Mouse (Mus musculus): Measurements from ENCODE around the gene Tekt1. TPM values are rescaled to one million over a fixed set of nuclear protein-coding genes. Genes with fewer than 3 reads are reported as not detected.

The Tekt1 gene
- polyA plus RNA-seq, 1 experiment from 2014 or later = 4.5 TPM

DNA sequence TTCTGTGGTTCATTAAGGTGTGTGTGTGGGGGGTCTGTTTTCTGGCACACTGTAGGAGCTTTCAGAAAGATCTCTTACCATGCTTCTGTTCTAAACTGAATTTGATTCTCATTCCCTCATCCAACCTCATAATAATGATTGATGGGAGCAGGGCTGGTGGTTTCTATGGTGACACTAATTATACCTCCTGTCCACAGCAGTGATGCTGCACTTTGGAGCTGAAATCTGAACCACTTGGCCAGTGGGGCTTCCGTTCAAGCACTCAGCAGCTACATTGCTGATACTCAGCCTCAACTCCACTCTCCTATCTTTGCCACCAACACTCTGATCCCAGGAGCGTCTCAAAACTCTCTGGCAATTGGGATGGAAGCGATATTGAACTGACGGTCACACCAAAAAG is 17.1 kb upstream of the Tekt1 start:
- H3K27me3 ChIP-seq (replicated peaks) = no peaks in the 10 kb centered on the region
- no peak for ATAC-seq (ENCODE audit: low FRiP score, low read depth)
- no peak overlapping the region for H3K4me3 ChIP-seq
- H3K9me3 ChIP-seq = no peaks in the 10 kb centered on the region
- H3K36me3 ChIP-seq = no peaks in the 10 kb centered on the region
- no peak overlapping the region for H3K9ac ChIP-seq
- no peak overlapping the region for H3K27ac ChIP-seq
- whole genome bisulfite sequencing = 80% methylated on average over 4 of the region's 4 CpGs
- H3K4me1 ChIP-seq = peaks cover 8% of the 10 kb centered on the region; the same call in 1 of the 2 replicates
- no peak overlapping the region for H3K4me2 ChIP-seq (replicated peaks)

DNA sequence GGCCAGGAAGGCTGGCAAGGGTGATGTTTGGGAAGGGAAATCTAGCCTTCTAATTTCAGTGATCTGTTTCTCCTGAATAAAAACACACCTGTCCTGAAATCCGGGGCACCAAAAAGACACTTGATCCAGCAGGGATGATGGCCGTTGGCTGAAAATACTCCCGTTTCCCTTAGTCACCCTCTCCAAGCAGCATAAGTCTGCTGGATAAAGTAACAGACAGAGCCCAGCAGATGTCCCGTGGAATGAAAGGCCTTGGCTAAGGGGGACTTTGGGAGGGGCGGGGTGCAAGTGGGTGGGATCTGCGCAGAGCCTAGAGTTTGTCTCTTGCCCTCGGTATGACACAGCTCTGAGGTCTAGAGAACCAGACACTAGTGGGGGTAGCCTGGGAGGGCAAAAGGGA is 16.0 kb upstream of the Tekt1 start:
- 68% methylated on average over 7 of the region's 7 CpGs for WGBS
- Histone ChIP-seq H3K9ac (no peak overlapping the region), H3K4me3 (no peak overlapping the region), H3K4me2 (replicated peaks) (no peak overlapping the region), H3K36me3 (no peaks in the 10 kb centered on the region), H3K4me1 (peaks cover 8% of the 10 kb centered on the region; the same call in 1 of the 2 replicates), H3K27me3 (replicated peaks) (no peaks in the 10 kb centered on the region), H3K9me3 (no peaks in the 10 kb centered on the region), H3K27ac (no peak overlapping the region)
- no peak for ATAC-seq (ENCODE audit: low FRiP score, low read depth)

DNA sequence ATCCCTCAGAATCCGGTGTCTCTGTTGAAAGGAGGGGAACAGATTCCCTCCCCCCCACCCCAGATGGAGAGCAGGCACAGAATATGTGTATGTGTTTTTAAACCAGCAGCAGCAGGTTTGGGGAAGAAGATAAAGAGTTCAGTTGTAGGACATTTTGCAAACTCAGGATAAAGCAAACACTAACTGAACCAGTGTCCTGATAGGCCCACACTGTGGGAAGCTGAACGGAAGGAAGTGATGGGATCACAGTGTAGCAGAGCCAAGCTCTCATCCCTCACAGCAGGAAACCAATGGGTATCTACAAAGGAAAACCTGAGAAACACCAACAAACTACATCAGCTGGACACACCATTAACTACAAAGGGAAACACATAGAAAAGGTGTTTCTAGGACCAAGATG is 14.3 kb upstream of the Tekt1 start:
- Histone ChIP-seq H3K9me3 (no peaks in the 10 kb centered on the region), H3K27me3 (replicated peaks) (no peaks in the 10 kb centered on the region), H3K4me1 (peaks cover 8% of the 10 kb centered on the region; the same call in 1 of the 2 replicates), H3K4me3 (no peak overlapping the region), H3K9ac (no peak overlapping the region), H3K36me3 (no peaks in the 10 kb centered on the region), H3K27ac (no peak overlapping the region), H3K4me2 (replicated peaks) (no peak overlapping the region)
- WGBS = 64% methylated on average over 2 of the region's 2 CpGs
- ATAC-seq (ENCODE audit: low FRiP score, low read depth) = no peak

GRCm38 (mm10) chr11:72369904-72370672 is 7.8 kb upstream of the Tekt1 start:
- Histone ChIP-seq H3K4me3 (no peak overlapping the region), H3K36me3 (no peaks in the 10 kb centered on the region), H3K9ac (no peak overlapping the region), H3K4me2 (replicated peaks) (no peak overlapping the region), H3K27ac (no peak overlapping the region), H3K27me3 (replicated peaks) (no peaks in the 10 kb centered on the region), H3K9me3 (no peaks in the 10 kb centered on the region), H3K4me1 (no peaks in the 10 kb centered on the region)
- ATAC-seq (ENCODE audit: low FRiP score, low read depth) = no peak
- WGBS = 45% methylated on average over 12 of the region's 12 CpGs

- no peak overlapping the region for H3K9ac ChIP-seq
- no peaks in the 10 kb centered on the region for H3K4me1 ChIP-seq
- no peak overlapping the region for H3K4me3 ChIP-seq
- no peaks in the 10 kb centered on the region for H3K9me3 ChIP-seq
- no peaks in the 10 kb centered on the region for H3K27me3 ChIP-seq (replicated peaks)
- no peak overlapping the region for H3K27ac ChIP-seq
- H3K36me3 ChIP-seq = no peaks in the 10 kb centered on the region
- H3K4me2 ChIP-seq (replicated peaks) = no peak overlapping the region
- no peak for ATAC-seq (ENCODE audit: low FRiP score, low read depth)
- 70% methylated on average over 11 of the region's 11 CpGs for WGBS
Measured at GRCm38 (mm10) chr11:72367934-72368674, 5.9 kb upstream of the Tekt1 start.

DNA sequence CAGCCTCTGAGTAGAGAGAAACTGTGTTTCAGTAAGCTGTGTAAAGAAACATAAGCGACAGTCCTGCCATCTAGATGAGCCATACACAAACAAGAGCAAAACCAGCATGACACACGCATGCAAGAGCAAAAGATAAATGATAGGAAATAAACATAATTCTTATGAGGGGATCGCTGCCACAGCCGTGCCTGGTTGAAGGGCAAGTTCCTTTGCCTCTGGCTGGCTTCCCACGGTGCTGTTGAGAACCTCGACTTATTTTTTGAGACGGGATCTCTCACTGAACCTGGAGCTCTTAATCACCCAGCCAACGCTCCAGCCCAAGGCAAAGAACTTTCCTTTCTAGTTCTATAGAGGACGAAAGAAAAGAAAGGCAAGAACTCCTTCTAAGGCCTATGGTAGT is 3.9 kb upstream of the Tekt1 start:
- H3K27ac ChIP-seq = no peak overlapping the region
- no peak overlapping the region for H3K9ac ChIP-seq
- no peaks in the 10 kb centered on the region for H3K27me3 ChIP-seq (replicated peaks)
- no peaks in the 10 kb centered on the region for H3K36me3 ChIP-seq
- 82% methylated on average over 9 of the region's 9 CpGs for WGBS
- H3K4me1 ChIP-seq = peaks cover 5% of the 10 kb centered on the region; the same call in 1 of the 2 replicates
- no peak overlapping the region for H3K4me3 ChIP-seq
- H3K9me3 ChIP-seq = no peaks in the 10 kb centered on the region
- ATAC-seq (ENCODE audit: low FRiP score, low read depth) = no peak
- H3K4me2 ChIP-seq (replicated peaks) = no peak overlapping the region

- no peak for ATAC-seq (ENCODE audit: low FRiP score, low read depth)
Measured at GRCm38 (mm10) chr11:72364526-72364925, 2.3 kb upstream of the Tekt1 start.

GRCm38 (mm10) chr11:72363523-72364240 is 1.4 kb upstream of the Tekt1 start:
- no peak overlapping the region for H3K9ac ChIP-seq
- ATAC-seq (ENCODE audit: low FRiP score, low read depth) = no peak
- peaks cover 5% of the 10 kb centered on the region; the same call in 1 of the 2 replicates for H3K4me1 ChIP-seq
- WGBS = 81% methylated on average over 8 of the region's 8 CpGs
- no peak overlapping the region for H3K4me3 ChIP-seq
- H3K9me3 ChIP-seq = no peaks in the 10 kb centered on the region
- H3K27me3 ChIP-seq (replicated peaks) = 0 out of 2 replicates have a peak, but pooled peaks cover 3% of the 10 kb centered on the region
- no peak overlapping the region for H3K4me2 ChIP-seq (replicated peaks)
- no peak overlapping the region for H3K27ac ChIP-seq
- H3K36me3 ChIP-seq = no peaks in the 10 kb centered on the region

More at GRCm38 (mm10) chr11:72364526-72364925, 2.3 kb upstream of the Tekt1 start:
- no peak overlapping the region for H3K9ac ChIP-seq
- WGBS = 95% methylated on average over 5 of the region's 5 CpGs
- H3K4me2 ChIP-seq (replicated peaks) = no peak overlapping the region
- H3K4me3 ChIP-seq = no peak overlapping the region
- H3K27ac ChIP-seq = no peak overlapping the region
- H3K4me1 ChIP-seq = peaks cover 5% of the 10 kb centered on the region; the same call in 1 of the 2 replicates
- no peaks in the 10 kb centered on the region for H3K36me3 ChIP-seq
- H3K9me3 ChIP-seq = no peaks in the 10 kb centered on the region
- H3K27me3 ChIP-seq (replicated peaks) = 0 out of 2 replicates have a peak, but pooled peaks cover 3% of the 10 kb centered on the region

DNA sequence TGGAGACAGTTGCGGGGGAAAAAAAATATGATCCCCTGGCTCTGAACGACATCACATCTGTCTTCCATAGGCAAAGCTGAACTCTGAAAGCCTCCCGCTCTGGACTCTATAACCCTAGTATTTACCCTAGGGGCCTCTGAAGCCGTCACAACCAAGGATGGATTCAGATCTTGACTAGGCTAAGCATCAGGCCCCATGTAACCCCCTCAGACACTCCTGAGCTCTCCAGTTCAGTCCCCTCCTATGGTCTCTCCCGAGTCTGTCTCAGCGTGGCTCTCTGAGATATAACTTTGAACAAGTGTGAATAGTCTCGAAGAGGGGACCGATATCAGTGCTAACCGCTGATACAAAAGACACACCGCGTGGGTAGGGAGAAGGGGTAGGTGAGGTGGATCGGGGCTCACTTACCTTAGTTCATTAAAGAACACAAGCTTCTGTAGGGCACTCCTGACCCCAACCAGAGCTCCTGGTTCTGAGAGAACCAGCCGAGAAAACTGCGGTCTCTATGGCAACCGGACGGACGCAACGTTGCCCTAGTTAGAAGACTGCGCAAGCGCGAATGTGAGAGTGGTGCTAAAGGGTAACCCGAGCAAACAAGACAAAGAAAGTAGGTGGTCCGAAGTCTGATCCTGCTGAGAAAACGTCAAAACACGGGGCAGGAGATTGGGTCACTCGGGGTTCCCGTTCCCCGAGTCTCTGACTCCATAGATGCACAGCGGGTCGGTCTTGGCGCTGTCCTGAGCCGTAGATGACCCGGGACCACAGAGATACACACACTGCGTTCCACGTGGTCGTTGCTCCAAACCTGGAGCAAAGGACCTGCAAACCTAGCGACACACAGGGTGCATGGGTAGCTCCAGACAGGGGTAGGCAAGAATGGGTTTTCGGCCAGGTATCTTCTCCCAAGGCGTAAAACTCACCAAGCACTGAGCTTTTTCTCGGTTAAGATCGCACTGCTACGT is 576 bp downstream of the Tekt1 start:
- H3K9me3 ChIP-seq = no peaks in the 10 kb centered on the region
- H3K4me1 ChIP-seq = peaks cover 5% of the 10 kb centered on the region; the same call in 1 of the 2 replicates
- H3K27ac ChIP-seq = no peak overlapping the region
- ATAC-seq (ENCODE audit: low FRiP score, low read depth) = peak; percentile 92
- WGBS = 11% methylated on average over 42 of the region's 42 CpGs
- H3K4me2 ChIP-seq (replicated peaks) = peak overlapping the region; percentile 77
- peak overlapping the region; percentile 60 for H3K9ac ChIP-seq
- no peaks in the 10 kb centered on the region for H3K36me3 ChIP-seq
- peak overlapping the region; percentile 45 for H3K4me3 ChIP-seq
- H3K27me3 ChIP-seq (replicated peaks) = 0 out of 2 replicates have a peak, but pooled peaks cover 3% of the 10 kb centered on the region

DNA sequence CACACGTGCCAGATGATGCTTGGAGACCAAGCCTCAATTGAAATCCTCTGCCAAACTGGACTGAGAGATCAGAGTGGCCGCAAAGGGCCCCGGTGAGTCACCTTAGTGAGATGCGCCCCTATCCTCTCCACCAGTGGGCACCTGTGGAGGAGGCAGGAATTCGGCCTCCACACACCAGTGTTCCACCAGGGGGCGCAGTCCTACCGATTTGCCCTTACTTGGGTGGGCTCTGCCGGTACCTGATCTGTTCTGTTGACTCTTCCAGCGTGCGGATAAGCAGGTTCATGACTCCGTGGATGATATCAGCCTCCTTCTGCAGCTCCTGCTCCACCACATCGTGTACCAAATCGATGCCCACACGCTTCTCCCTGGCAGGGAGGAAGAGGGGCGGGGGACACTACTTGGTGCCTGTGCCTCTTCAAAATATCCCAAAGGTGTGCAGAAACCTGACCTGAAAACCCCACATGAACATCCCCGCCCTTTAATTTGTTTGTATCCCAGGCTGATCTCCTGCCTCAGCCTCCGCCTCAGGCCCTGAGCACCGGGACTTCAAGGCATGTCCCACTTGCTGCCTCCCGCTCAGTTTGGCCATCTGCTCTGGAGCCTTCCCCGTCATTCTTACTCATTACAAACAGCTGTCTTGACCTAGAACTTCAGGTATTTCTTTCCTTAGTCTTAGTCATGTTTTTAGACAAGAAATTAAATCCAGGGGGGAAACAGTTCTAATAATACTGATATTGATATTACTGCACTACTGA is 7.1 kb downstream of the Tekt1 start:
- Histone ChIP-seq H3K27ac (no peak overlapping the region), H3K4me2 (replicated peaks) (peak overlapping the region; percentile 47), H3K36me3 (no peaks in the 10 kb centered on the region), H3K9ac (no peak overlapping the region), H3K9me3 (no peaks in the 10 kb centered on the region), H3K4me3 (no peak overlapping the region), H3K4me1 (no peaks in the 10 kb centered on the region), H3K27me3 (replicated peaks) (no peaks in the 10 kb centered on the region)
- ATAC-seq (ENCODE audit: low FRiP score, low read depth) = no peak
- 25% methylated on average over 20 of the region's 20 CpGs for WGBS

DNA sequence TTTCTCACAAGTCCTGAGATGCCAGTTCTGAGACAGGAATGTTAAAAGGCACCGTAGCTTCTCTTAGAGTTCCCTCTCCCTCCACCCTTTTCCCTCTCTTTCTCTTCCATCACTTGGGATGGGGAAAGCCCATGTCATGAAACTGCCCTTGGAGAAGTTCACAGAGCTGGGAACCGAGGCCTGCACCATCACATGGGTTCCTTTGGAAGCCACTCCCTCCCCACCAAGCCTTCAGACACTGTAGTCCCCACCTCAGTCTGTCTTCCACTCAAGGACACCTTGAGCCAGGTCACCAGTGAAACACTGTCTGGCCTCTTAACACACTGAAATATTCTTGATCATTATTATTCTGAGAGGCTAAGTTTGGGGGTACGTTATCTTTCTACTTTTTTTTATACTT is 9.1 kb downstream of the Tekt1 start:
- no peak overlapping the region for H3K27ac ChIP-seq
- H3K9me3 ChIP-seq = no peaks in the 10 kb centered on the region
- H3K27me3 ChIP-seq (replicated peaks) = no peaks in the 10 kb centered on the region
- H3K4me2 ChIP-seq (replicated peaks) = no peak overlapping the region
- H3K4me3 ChIP-seq = no peak overlapping the region
- ATAC-seq (ENCODE audit: low FRiP score, low read depth) = no peak
- no peaks in the 10 kb centered on the region for H3K4me1 ChIP-seq
- H3K9ac ChIP-seq = no peak overlapping the region
- 83% methylated on average over 3 of the region's 3 CpGs for WGBS
- H3K36me3 ChIP-seq = no peaks in the 10 kb centered on the region
